Mouse (Mus musculus) embryonic facial prominence, embryonic 13.5 days (tissue): ENCODE results near the gene Ep400. TPM values are rescaled to one million over a fixed set of nuclear protein-coding genes. Genes with fewer than 3 reads are reported as not detected.

ENCODE experiments used
- ATAC-seq: fragments of 200-750 bp; cut with Nextera tagmentation; 2 replicates; pipeline ENCODE4 v1.8.0; 2017; ENCODE audit warnings: low read depth; ENCODE audit not compliant: insufficient number of reproducible peaks, insufficient read depth, low FRiP score, low TSS enrichment
- H3K27ac ChIP-seq: fragments of 300-500 bp; sonication (generic); 2 replicates; pipeline ENCODE4 v1.5.1; 2015; ENCODE audit warnings: moderate library complexity, mild to moderate bottlenecking, inconsistent platforms
- H3K27me3 ChIP-seq: fragments of 300-500 bp; sonication (generic); 2 replicates; pipeline ENCODE4 v1.6.1; 2015; ENCODE audit warnings: mild to moderate bottlenecking, inconsistent platforms
- H3K36me3 ChIP-seq: fragments of 300-500 bp; sonication (generic); 2 replicates; pipeline ENCODE4 v1.6.1; 2015; ENCODE audit warnings: mild to moderate bottlenecking, inconsistent platforms
- H3K4me1 ChIP-seq: fragments of 300-500 bp; sonication (generic); 2 replicates; pipeline ENCODE4 v1.6.1; 2015; ENCODE audit warnings: inconsistent platforms
- H3K4me2 ChIP-seq: fragments of 300-500 bp; sonication (generic); 2 replicates; pipeline ENCODE4 v1.6.1; 2015; ENCODE audit warnings: moderate library complexity, mild to moderate bottlenecking, inconsistent platforms
- H3K4me3 ChIP-seq: fragments of 300-500 bp; sonication (generic); 2 replicates; pipeline ENCODE4 v1.5.1; 2015; ENCODE audit warnings: mild to moderate bottlenecking, inconsistent platforms
- H3K9ac ChIP-seq: fragments of 300-500 bp; sonication (generic); 2 replicates; pipeline ENCODE4 v1.6.1; 2015; ENCODE audit warnings: mild to moderate bottlenecking, inconsistent platforms
- H3K9me3 ChIP-seq: fragments of 300-500 bp; sonication (generic); 2 replicates; pipeline ENCODE4 v1.6.1; 2016; ENCODE audit warnings: inconsistent platforms
- WGBS: fragments of 180-500 bp; shearing (Covaris S2); methylation state at CpG from one replicate; pipeline ENCODE4 v1.1.7; 2015; ENCODE audit warnings: mixed read lengths; 5-methylcytosine and 5-hydroxymethylcytosine counted together
- microRNA-seq: library from miRNA; unstranded; fragments of <30 nt; microRNA quantifications from one replicate; pipeline ENCODE4, GENCODE M21; 2016
- polyA plus RNA-seq: library from polyadenylated mRNA; unstranded; fragments of >200 nt; fragmentation: Nextera tagmentation; extraction: Ambion mirVana; gene quantifications from 2 replicates; pipeline ENCODE4 v1.2.1, GENCODE M21; 2015

Ep400 gene
- polyA plus RNA-seq, 1 experiment from 2014 or later, result 49.8 TPM

DNA sequence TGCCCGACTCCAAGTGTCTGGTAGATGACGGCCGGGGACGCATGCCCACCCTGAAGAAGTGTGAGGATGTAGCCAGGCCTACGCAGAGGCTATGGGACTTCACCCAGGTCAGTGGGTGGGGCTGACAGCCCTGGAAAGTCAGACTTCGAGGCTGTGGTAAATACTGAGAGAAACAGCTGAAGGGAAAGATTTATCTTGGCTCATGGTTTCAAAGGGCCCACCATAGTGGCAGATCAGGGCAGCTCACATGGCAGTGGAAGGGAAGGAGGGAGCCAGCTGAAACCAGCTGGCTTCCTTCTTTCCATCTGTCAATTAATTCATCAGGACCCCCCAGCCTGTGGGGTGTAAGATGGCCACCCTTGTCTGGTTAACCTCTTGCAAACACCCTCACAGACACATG is 151.3 kb downstream of the Ep400 start:
- 85% methylated on average over 6 of the region's 6 CpGs for WGBS
- H3K9ac ChIP-seq, result no peak overlapping the region
- H3K4me3 ChIP-seq, result no peak overlapping the region
- no peaks in the 10 kb centered on the region; the same call in 1 of the 2 replicates for H3K27me3 ChIP-seq
- H3K4me2 ChIP-seq, result no peak overlapping the region
- no peaks in the 10 kb centered on the region for H3K9me3 ChIP-seq
- no peaks in the 10 kb centered on the region for H3K36me3 ChIP-seq
- no peaks in the 10 kb centered on the region for H3K4me1 ChIP-seq
- no peak for ATAC-seq
- no peak overlapping the region for H3K27ac ChIP-seq

Small RNAs within 50 kb of the gene (microRNA-seq; reads per million reads assigned to microRNA genes)
- gene Mir7026, result 1.1 reads per million

Other genes starting within 250 kb of the Ep400 start
- gene Galnt9, start 226.4 kb downstream of the Ep400 start, polyA plus RNA-seq, result 0.73 and 1.0 TPM in 2 replicates
- 44.9 and 58.3 TPM in 2 replicates for gene Noc4l, start 117.3 kb downstream of the Ep400 start, polyA plus RNA-seq
- 27.1 and 32.0 TPM in 2 replicates for gene Ddx51, start 117.3 kb downstream of the Ep400 start, polyA plus RNA-seq
- 32.4 and 34.4 TPM in 2 replicates for gene Pus1, start 9.9 kb upstream of the Ep400 start, polyA plus RNA-seq
- gene Ulk1, start 39.4 kb upstream of the Ep400 start, polyA plus RNA-seq, result 19.2 and 21.9 TPM in 2 replicates
- 28.7 and 29.8 TPM in 2 replicates for gene Hscb, start 69.1 kb upstream of the Ep400 start, polyA plus RNA-seq
- gene Chek2, start 69.3 kb upstream of the Ep400 start, polyA plus RNA-seq, result 26.0 and 28.5 TPM in 2 replicates
- gene Ttc28, start 109.1 kb upstream of the Ep400 start, polyA plus RNA-seq, result 17.6 and 18.0 TPM in 2 replicates